Mouse (Mus musculus) hindbrain, embryonic 11.5 days (tissue): ENCODE data around the gene Gm10644. TPM values are rescaled to one million over a fixed set of nuclear protein-coding genes. Genes with fewer than 3 reads are reported as not detected.

ENCODE experiments used
- ATAC-seq: fragments of 200-750 bp; cut with Nextera tagmentation; 2 replicates; pipeline ENCODE4 v1.8.0; 2017; ENCODE audit warnings: mild to moderate bottlenecking, moderate TSS enrichment, moderate library complexity; ENCODE audit not compliant: low FRiP score
- DNase-seq: peaks from one replicate; pipeline ENCODE4 v3.0.0-alpha.2; 2015; ENCODE audit warnings: low spot score
- H3K27ac ChIP-seq: fragments of 300-500 bp; sonication (generic); 2 replicates; pipeline ENCODE4 v1.5.1; 2014; ENCODE audit warnings: mild to moderate bottlenecking, low read depth, low read length
- H3K27me3 ChIP-seq: fragments of 300-500 bp; sonication (generic); 2 replicates; pipeline ENCODE4 v1.6.1; 2014; ENCODE audit warnings: mild to moderate bottlenecking, low read length, moderate library complexity, mixed read lengths; ENCODE audit not compliant: control insufficient read depth, insufficient read depth
- H3K36me3 ChIP-seq: fragments of 300-500 bp; sonication (generic); 2 replicates; pipeline ENCODE4 v1.6.1; 2014; ENCODE audit warnings: mild to moderate bottlenecking, low read length, moderate library complexity, mixed read lengths; ENCODE audit not compliant: control insufficient read depth, insufficient read depth
- H3K4me1 ChIP-seq: fragments of 300-500 bp; sonication (generic); replicated peaks from 2 replicates; pipeline ENCODE4 v1.6.1; 2014; ENCODE audit warnings: low read length, mixed read lengths; ENCODE audit not compliant: control insufficient read depth, insufficient read depth
- H3K4me2 ChIP-seq: fragments of 300-500 bp; sonication (generic); replicated peaks from 2 replicates; pipeline ENCODE4 v1.6.1; 2014; ENCODE audit warnings: mild to moderate bottlenecking, low read depth, low read length
- H3K4me3 ChIP-seq: fragments of 300-500 bp; sonication (generic); 2 replicates; pipeline ENCODE4 v1.5.1; 2014; ENCODE audit warnings: low read depth, low read length
- H3K9ac ChIP-seq: fragments of 300-500 bp; sonication (generic); 2 replicates; pipeline ENCODE4 v1.6.1; 2014; ENCODE audit warnings: low read depth, low read length
- H3K9me3 ChIP-seq: fragments of 300-500 bp; sonication (generic); 2 replicates; pipeline ENCODE4 v1.6.1; 2016; ENCODE audit warnings: low read length; ENCODE audit not compliant: control insufficient read depth
- WGBS: fragments of 180-500 bp; shearing (Covaris S2); extraction: QIAGEN DNeasy Blood & Tissue Kit; methylation state at CpG from one replicate; pipeline ENCODE4 v1.1.7; 2014; 5-methylcytosine and 5-hydroxymethylcytosine counted together
- polyA plus RNA-seq: library from polyadenylated mRNA; unstranded; fragments of >200 nt; fragmentation: Nextera tagmentation; extraction: Ambion mirVana; gene quantifications from 2 replicates; pipeline ENCODE4 v1.2.1, GENCODE M21; 2014

The Gm10644 gene
- polyA plus RNA-seq, 1 experiment from 2014 or later, result 0.93 TPM

DNA sequence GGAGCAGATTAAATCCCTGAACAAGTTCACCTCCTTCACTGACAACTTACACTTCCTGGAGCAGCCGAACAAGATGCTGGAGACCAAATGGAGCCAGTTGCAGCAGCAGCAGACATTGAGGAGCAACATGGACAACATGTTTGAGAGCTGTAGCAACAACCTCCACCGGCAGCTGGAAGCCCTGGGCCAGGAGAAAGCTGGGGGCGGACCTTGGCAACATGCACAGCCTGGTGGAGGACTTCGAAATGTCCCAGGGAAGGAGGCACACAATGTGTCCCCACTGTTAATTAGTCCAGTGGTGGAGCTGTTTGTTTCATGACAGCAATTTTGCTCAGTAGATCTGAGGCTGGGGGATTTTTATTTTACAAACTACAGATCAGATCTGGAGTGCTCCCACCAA, 62.9 kb downstream of the Gm10644 start:
- Histone ChIP-seq H3K9ac (no peak overlapping the region), H3K4me2 (no peak overlapping the region), H3K27me3 (peaks cover 2% of the 10 kb centered on the region; the same call in 1 of the 2 replicates), H3K9me3 (no peaks in the 10 kb centered on the region), H3K27ac (no peak overlapping the region), H3K36me3 (no peaks in the 10 kb centered on the region), H3K4me3 (no peak overlapping the region), H3K4me1 (no peaks in the 10 kb centered on the region)
- DNase-seq (no peak), ATAC-seq (no peak)
- 63% methylated on average over 4 of the region's 4 CpGs for WGBS

DNA sequence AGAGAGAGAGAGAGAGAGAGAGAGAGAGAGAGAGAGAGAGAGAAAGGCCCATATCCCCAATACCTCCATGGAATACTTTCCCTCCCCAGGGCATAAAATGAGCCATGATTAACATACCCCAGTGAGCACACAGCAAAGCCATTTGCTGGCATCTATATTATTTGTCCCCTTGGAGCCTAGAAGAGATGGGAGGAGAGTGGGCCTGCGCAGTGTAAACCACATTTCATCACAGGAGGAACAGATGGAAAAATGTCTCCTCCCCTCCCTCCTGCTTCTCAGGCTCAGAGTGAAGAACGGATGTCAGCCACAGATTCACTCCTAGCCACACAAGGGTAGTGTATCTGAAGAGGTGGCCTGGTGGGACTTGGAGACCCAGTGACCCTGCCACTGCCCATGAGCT, 66.6 kb downstream of the Gm10644 start:
- Histone ChIP-seq H3K9ac (no peak overlapping the region), H3K27me3 (no peaks in the 10 kb centered on the region), H3K4me3 (no peak overlapping the region), H3K4me1 (no peaks in the 10 kb centered on the region), H3K9me3 (no peaks in the 10 kb centered on the region), H3K27ac (no peak overlapping the region), H3K4me2 (no peak overlapping the region), H3K36me3 (no peaks in the 10 kb centered on the region)
- ATAC-seq (no peak), DNase-seq (no peak)
- WGBS, result 81% methylated on average over 2 of the region's 2 CpGs

Other genes starting within 250 kb of the Gm10644 start
- gene Ddx39, start 240.0 kb downstream of the Gm10644 start, polyA plus RNA-seq, result 187 and 205 TPM in 2 replicates
- 13.0 and 13.8 TPM in 2 replicates for gene Adgre5, start 213.9 kb downstream of the Gm10644 start, polyA plus RNA-seq
- 19.9 and 23.7 TPM in 2 replicates for gene Adgrl1, start 55.1 kb downstream of the Gm10644 start, polyA plus RNA-seq
- gene Asf1b, start 302 bp upstream of the Gm10644 start, polyA plus RNA-seq, result 79.5 and 80.6 TPM in 2 replicates
- gene Prkaca, start 17.8 kb upstream of the Gm10644 start, polyA plus RNA-seq, result 139 TPM in 2 replicates
- 15.1 and 17.0 TPM in 2 replicates for gene Samd1, start 42.5 kb upstream of the Gm10644 start, polyA plus RNA-seq
- gene 1700067K01Rik, start 46.3 kb upstream of the Gm10644 start, polyA plus RNA-seq, result 0.80 and 0.93 TPM in 2 replicates
- gene 2210011C24Rik, start 57.0 kb upstream of the Gm10644 start, polyA plus RNA-seq, result 0.22 TPM in 1 of 2 replicates, not detected in the other
- 3.3 and 3.5 TPM in 2 replicates for gene Palm3, start 66.3 kb upstream of the Gm10644 start, polyA plus RNA-seq
- not detected in 2 replicates for gene Il27ra, start 87.4 kb upstream of the Gm10644 start, polyA plus RNA-seq
- 0.48 TPM in 1 of 2 replicates, not detected in the other for gene Rln3, start 89.8 kb upstream of the Gm10644 start, polyA plus RNA-seq
- 2.0 and 2.2 TPM in 2 replicates for gene Gm10643, start 109.9 kb upstream of the Gm10644 start, polyA plus RNA-seq
- 5.5 and 8.8 TPM in 2 replicates for gene Rfx1, start 111.6 kb upstream of the Gm10644 start, polyA plus RNA-seq
- gene Dcaf15, start 149.6 kb upstream of the Gm10644 start, polyA plus RNA-seq, result 12.5 and 12.8 TPM in 2 replicates
- gene Podnl1, start 170.8 kb upstream of the Gm10644 start, polyA plus RNA-seq, result 0.17 and 0.23 TPM in 2 replicates
- 8.5 and 8.8 TPM in 2 replicates for gene Cc2d1a, start 192.7 kb upstream of the Gm10644 start, polyA plus RNA-seq
- 0.57 and 0.88 TPM in 2 replicates for gene 4930432K21Rik, start 192.8 kb upstream of the Gm10644 start, polyA plus RNA-seq
- gene Nanos3, start 230.0 kb upstream of the Gm10644 start, polyA plus RNA-seq, result 4.5 and 5.6 TPM in 2 replicates